Mouse (Mus musculus) left cerebral cortex, adult 18-20 months (tissue): ENCODE data around the gene Ahnak. TPM values are rescaled to one million over a fixed set of nuclear protein-coding genes. Genes with fewer than 3 reads are reported as not detected.
"Not testable (repeated sequence)": the region's sequence is repeated elsewhere in the genome, so short reads cannot be mapped to it uniquely, and the experiment has no call there.

ENCODE experiments used
- DNase-seq, 2 experiments: peaks; one replicate each; pipeline ENCODE4 v3.0.0; 2021 to 2022; ENCODE audit warnings: low spot score in 2 of 2, mixed read lengths in 1 of 2
- total RNA-seq, 2 experiments: library from RNA; stranded (reverse); gene quantifications; 2 replicates each; pipeline ENCODE4 v1.2.3; 2021

Ahnak gene
- total RNA-seq, 2 experiments from 2014 or later: 18.6 to 23.5 TPM

DNA sequence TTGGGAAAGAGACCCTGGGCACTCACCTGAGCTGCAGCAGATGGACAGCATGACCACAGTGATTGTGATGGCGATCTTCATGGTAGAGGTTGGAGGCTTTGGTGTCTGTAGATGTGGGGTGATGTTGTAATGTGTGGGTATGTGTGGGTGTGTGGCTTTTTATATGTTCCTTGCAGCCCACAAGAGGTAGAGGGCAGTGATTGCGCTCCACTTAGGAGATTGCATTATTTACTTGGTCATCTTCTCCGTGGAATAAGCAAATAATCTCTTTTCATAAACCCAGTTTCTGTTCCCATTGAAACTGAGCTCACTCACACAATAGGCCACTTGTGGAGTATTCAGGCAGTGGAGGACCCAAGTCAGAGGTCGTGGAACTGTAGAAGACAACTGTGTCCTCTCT is 98.7 kb downstream of the Ahnak start, which contains the start of gene Scgb1a1:
Scgb1a1 (minus strand) TSS at position 138 of the 400 bp plus-strand sequence.
- no peak for DNase-seq

DNA sequence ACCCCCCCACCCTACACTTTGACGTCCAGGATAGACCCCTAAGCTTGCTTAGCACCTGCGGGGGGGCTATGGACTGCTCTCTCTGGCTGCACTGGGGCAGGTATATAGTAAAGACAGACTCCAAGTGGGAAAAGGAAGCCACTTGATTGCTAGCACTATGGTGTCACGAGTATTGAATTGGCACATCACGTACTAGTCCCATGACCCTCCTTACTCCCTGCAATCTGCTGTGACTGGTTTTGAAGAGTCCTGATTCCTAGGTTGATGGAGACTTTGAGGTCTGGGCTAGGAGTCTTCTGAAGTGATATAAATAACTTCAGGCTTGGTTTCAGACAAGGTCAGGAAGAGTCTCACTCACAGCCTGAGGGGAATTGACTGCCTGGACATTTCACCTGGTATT is 101.1 kb downstream of the Ahnak start:
- no peak for DNase-seq

DNA sequence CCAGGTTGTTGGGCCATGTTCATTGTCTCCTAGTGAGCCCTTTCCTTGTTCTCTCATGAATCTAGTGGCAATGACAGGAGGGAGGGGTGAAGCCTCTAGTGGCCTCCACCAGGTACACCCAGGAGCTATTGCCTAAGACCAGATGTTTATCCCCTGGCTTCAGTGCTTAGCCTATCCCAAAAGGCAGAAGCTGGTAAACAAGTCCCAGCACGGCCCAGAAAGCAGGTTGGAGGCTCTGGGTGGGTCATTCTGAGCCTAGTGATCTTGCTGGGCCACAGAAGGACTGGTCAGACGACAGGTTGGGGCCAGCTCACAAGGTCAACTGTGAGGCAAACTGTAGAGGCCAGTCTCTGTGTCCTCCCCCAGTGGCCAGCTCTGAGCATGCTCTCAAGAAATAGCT is 101.6 kb downstream of the Ahnak start:
- DNase-seq: no peak

DNA sequence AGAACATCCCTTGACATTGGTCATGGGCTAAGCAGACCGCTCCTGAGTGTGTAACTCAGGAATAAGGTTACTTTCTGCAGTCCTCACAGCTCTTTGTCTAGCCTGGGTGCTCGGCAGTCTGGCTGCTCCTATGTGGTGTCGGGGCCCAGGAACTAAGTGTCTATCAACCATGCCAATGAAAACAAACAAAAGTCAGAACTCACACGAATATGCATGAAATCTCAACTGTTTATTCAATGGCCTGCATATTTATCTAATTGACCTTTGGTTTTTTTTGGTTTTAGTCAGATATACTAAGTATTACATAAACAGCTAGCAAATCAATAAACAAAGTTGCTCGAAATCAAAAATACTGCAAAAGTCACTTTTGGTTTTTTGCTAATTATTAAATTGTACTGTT is 106.0 kb downstream of the Ahnak start:
- DNase-seq: no peak

DNA sequence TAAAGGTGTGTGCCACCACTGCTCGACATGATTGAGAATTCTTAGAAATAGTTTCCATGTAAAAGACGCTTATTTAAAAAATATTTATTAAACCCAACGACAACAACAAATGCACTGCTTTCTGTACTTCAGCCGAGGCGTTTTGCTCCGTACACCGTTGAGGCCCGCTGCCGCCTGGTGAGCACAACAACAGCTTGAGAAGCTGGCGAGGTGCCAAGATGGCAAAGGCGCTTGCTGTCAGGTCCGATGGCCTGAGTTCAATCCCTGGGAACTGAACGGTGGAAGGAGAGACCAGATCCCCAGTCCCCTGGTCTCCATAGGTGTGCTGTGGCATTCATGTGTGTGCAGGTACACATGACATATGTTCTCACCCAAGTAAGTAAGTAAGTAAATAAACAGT is 108.4 kb downstream of the Ahnak start:
- DNase-seq: no peak

DNA sequence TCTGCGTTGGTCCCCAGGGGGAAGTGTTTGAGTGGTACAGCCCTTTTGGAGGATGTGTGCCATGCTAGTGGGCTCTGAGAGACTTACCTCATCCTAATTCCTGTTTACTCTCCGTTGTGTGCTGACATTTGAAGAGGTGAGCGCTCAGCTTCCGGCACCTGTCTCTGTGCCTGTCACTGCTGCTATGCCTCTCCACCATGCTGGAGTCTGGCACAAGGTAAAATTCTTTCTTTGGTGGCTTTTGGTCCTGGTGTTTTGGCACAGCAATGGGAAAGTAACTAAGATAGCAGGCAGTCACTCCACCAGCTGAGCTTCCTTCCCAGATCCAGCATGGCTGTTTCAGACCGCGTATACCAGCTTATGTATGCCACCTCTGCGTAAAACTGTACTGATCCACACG is 110.7 kb downstream of the Ahnak start:
- no peak for DNase-seq

DNA sequence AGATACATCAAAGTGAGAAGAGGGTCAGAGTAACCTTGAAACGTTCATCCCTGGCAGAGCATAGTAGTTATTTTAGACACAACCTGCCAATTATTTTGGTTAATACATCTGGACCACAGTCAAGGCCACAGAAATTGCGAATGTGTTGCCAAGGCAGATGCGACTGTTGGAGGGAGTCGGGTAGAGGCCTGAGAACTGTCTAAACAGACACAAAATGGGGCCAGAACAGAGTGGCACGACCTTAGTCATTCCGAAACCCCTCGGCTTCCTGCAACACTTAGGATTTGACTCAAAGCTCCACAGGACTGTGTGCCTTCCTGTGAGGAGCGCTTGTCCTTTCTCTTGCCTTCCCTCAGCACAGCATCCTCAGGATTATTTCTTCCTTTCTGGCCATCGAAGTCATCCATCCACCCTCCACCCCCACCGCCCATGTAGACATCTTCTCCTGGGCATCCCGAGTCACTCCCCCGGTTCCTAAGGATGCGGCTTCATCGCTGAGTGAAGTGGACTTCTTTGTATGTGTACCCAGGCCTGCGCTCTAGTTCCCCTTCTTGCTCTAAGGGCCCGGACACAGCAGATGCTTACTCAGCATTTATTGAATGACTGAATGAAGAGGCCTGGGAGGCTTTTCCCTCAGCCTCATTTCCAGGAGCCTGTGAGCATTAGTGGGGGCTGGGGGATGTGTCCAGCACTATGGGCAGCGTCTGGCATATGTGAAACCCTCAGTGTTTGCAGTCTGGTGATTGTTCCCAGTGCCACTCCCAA is 111.4 kb downstream of the Ahnak start:
- no peak for DNase-seq

DNA sequence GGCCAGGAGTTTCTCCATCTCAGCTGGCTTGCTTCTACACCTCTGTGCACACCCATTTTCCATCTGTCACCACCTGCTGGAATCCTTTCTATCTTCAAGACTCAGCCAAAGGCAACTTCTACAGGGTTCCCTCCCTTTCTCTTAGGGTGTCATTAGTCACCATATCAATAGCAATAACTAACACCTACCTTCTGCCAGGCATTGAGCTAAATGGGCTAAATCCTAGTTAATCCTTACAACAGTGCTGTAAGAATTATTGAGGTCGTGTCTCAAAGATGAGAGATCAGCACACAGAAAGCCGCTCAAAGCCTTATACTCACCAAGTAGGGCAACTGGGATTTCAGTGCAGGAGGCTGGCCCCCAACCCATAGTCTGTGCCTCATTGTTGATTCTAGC is 112.0 kb downstream of the Ahnak start:
- DNase-seq: no peak

DNA sequence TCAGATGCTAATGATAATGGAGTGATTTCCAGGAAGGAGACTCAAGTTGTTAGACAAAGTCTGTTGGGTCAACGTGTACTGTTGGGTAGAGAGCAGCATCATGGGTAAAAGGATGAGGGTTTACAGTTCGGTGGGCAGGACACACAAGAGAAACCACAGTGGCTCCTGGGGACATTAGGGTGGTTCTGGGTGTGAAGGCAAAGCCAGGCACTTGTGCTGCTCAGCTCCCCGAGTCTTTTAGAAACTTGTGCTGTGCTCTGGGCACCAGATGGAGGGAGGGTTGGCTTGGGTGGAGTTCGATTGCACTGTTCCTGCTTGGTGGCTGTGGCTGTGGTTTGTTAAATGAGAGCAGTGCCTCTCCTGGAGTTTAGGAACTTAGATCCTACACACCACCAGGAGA is 114.9 kb downstream of the Ahnak start:
- no peak for DNase-seq

DNA sequence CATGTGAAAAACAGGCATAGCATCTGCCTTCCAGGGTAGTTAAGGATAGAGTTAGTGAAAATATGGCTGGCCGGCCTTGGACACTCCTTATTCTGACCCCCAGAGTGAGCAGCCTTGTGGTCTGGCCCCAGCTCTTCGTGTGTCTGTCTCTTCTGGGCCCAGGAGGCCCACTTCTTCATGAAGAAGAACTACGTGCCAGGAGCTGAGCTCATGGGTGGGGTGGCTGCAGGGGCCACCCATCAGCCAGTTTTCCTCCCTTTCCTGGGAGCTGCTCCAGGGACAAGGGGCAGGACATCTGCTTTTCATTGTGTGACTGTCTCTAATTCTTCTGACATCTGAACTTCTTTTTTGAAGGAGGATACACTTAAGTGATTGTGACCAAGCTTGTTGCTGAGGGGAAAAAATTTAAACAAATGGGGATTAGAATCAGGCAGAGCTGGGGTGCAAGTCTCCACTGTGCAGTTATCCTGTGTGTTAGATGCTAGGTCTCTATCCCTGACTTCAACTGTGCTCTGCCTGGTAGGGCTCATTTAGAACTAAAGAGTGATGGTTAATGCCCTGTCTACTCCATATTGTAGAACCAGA is 116.1 kb downstream of the Ahnak start:
- DNase-seq: no peak

DNA sequence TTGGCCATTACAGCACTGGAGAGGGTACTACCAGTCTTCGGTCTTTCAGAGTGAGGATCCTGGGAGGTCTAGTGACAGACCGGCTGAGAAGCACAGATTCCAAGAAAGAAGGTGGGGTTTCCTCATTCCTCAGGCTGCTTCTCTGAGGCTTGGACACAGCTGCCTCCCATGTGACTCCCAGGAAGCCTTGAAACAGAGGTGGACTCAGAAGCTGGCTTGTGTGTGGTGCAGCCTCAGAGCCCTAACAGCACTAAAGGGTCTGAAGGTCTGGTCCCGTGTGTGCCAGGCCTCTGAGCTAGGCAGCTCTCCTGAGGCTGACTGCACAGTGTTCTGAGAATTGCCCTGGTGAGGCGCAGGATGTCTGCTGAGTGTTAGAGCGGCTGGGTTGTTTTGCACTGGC is 117.0 kb downstream of the Ahnak start:
- DNase-seq: no peak

DNA sequence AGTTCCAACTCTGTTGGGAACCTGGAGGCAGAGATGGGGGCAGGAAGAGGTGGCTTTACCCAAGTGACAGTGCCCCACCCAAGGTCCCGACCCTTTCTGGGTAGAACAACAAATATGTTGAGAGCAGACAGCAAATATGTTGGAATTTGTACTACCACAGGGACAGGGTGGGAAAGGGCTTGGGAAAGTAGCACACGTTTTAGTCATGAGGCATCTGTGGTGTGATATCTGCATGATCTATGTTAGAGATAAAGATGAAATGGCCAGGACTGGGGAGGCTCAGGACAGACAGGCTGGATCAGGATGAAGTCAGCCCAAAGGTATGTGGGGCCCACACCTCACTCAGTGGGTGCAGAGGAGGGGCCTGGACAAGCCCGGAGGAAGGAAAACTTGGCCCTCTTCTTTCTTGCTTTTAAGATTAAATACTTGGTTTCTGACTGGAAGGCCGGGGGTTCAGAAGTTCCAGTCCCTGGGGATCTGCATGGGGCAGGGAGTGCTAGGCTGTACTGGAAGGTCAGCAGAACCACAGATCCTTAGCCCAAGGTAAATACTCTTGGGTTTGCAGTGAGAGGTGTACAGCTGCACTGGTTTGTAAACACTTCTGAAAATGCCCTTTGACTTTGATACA is 117.8 kb downstream of the Ahnak start:
- DNase-seq: no peak

DNA sequence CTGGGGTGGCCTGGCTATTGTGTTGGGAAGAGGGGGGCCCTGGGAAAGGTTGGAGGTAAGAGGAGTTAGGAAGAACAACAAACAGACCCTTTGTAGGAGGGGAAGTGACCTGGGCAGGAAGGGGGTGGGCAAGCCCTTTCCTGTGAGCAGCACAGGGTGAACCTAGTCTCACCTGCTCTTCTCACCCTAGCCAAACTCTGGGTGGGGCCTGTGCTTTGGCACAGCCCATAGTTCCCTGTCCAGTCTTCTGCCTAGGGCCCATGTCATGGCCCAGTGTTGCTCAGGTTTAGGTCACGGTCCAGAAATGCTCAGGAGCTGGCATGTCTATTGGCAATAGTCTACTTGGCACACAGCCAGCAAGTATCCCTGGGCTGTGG is 118.3 kb downstream of the Ahnak start:
- no peak for DNase-seq

DNA sequence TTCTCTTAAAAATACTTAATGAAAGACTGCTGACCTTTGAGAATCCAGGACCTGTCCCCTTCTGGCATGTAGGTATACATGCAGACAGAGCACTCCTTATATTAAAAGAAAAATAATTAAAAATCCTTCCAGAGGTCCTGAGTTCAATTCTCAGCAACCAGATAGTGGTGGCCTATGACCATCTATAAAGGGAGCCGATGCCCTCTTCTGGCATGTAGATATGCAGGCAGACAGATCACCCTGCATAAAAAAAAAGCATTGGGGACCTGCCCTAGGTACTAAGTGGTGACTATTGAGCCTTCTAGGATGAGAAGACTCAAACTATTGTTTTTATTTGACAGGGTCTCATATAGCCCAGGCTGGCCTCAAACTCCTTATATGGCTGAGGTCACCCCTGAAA is 119.5 kb downstream of the Ahnak start:
- no peak for DNase-seq

DNA sequence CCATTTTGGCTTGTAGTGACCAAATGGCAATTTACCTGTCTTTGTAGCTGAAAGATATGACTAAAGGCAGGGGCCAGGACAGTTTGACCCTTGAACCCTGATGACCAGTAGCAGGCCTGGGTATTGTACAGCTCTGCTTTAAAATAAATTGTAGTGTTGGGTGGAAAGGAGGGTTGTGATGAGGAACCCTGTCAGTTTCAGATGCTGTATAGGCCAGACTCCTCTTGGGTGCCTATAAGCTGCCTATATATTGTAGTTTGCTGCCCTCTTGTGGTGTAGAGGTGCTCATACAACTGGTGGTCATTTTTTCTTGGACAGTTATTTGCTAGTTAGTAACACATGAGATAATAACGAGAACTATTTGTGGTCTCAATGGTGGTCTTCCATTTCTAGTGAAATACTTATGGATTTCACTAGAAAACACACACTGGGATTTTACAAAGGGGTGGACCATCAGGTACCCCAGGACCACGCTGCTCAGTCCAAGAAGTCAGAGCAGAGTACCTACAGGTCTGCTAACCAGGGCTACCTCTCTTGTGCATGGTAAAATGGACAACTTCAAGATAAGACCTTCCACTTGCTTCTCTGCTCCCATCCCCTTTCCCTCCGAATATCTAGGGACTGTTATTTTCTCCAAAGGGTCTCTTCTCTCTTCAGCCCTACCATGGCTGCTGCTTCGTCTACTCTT is 121.2 kb downstream of the Ahnak start:
- peak; percentile 25 to 43 for DNase-seq

DNA sequence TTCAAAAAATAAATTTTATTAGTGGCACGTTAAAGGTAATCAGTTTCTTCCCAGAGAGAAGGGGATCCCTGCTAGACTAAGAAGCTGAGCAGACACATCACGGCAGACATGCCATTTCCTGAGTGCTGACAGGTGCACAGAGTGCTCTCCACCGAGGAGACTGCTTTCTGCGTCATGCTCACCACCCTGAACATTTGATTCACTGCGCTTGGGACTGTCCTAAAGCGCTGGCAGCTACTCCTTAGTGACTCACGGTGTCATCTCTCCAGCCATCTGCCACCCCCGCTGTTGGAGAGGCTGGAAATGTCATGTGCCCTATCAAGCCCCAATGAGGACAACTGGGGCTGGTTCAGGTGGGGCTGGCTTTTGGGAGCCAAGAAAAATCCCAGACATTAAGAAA is 123.0 kb downstream of the Ahnak start:
- DNase-seq: peak; percentile 18 to 24

DNA sequence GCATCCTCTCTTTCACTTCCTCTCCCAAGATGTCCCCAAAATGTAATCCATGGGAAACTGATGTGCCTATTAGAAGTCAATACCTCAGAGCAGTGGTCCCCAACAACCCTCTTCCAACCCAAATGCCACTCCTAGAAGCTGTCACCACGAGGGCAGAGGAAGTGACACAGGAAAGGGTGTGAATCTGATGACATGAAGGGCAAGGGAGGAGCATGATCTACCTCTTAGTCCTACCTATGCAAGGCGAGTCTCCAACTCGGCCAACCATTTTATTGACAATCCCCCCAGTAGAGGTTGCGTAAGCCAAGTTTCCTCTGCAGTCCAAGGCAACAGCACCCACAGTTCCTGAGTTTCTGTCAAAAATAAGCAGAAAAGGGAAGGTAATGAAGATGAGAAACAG is 127.2 kb downstream of the Ahnak start:
- no peak for DNase-seq

DNA sequence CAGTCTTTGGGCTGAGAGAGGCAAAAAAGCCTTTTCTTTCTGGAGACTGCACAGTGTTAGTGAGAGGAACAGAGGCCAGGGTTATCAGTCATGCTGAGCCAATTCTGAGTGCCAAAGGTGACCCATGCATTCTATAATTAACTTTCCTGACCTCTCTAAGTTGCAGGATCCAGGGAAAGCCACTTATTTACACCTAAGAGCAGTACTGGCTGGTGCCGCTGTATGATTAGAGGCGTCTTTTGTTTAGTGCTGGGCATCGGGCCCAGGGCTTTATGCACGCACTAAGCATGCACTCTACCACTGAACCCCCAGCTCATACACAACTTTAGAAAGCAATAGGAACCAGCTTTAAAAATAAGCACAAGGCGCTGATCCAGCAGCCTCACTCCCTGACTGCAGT is 128.2 kb downstream of the Ahnak start:
- no peak for DNase-seq

DNA sequence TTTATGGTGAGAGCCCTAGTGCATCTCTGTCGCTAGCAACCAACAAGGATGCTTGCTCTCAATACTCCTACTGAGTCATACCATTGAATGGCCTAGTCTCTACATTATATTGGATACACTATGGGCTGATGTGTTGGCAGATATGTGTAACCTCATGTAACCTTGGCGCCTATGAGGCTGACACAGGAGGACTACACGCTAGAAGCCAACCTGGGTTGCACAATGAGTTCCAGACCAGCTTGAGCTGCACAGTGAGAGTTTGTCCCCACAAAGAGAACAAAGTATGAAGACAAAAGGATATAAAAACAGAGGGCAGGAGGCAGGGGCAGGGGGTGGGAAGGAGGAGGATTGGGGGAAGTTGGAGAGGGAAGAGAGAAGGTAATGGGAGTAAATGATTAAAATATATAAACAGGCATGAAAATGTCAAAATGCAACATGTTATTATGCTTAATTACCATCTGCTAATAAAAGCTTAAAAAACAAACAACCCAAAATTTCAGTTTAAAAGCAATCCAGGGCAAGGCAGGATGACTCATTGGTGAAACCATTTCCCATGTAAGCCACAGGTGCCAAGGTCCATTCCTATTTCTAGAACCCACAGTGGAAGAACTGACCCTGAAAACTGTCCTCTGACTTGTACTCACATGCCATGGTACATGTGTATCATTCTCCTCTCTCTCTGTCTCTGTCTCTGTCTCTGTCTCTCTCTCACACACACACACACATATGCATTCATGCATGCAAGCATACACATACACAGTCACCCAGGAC is 130.8 kb downstream of the Ahnak start:
- no peak for DNase-seq

DNA sequence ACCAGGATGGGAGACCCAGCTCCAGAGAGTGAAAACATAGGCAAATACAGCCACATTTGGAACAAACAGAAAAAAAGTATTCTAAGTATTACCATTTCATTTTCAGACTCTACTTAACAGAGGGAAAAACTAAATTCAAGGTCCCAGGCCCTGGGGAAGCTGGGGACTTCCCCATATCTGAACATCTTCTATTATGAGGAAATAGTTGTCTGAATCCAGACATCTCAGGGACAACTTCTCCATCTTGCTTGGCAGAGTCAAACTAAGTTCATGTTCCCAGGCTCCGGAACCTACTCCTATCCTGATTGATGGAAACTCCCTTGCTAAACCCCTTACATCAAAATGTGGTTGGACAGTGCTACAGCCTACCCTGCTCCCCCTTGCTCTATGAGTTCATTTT is 133.3 kb downstream of the Ahnak start:
- no peak for DNase-seq

DNA sequence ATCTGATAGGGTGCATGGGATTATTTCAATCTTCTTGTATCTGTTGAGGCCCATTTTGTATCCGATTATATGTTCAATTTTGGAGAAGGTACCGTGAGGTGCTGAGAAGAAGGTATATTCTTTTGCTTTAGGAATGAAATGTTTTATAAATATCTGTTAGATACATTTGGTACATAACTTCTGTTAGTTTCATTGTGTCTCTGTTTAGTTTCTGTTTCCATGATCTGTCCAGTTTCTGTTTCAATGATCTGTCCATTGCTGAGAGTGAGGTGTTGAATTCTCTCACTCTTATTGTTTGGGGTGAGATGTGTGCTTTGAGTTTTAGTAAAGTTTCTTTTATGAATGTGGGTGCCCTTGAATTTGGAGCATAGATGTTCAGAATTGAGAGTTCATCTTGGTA is 134.9 kb downstream of the Ahnak start:
- DNase-seq: not testable (repeated sequence)
